Mouse (Mus musculus) right cerebral cortex, adult 18-20 months (tissue): ENCODE measurements at regions not wholly inside any gene's neighbourhood (a gene's known extent, or its start where the extent isn't known, plus 50 kb on each side); places are given as distances from the start of the nearest gene placed in this dataset.
A peak's percentile ranks its signal among the peaks of the same experiment; 100 is the strongest.

ENCODE experiments used
- DNase-seq: peaks from one replicate; pipeline ENCODE4 v3.0.0; 2022; ENCODE audit warnings: mixed read lengths

DNA sequence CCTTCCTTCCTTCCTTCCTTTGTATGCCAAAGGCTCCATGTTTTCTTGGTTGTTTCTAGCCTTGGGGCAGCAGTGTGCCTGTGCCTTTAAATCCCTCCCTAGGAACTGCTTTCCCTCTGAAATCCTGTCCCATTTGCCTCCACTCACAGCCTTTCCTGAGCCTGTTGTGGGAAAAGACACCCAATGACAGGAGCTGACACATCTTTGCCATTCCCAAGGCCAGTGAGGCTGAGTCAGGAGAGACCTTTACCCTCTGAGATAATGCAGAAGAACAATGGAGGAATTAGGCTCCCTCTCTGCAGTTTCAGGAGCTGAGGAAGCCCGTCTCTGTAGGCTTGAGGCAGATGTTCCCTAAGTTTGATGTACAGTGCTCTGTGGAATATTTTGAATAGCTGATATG, 480.2 kb downstream of the Rnf144b start:
- DNase-seq, result no peak

DNA sequence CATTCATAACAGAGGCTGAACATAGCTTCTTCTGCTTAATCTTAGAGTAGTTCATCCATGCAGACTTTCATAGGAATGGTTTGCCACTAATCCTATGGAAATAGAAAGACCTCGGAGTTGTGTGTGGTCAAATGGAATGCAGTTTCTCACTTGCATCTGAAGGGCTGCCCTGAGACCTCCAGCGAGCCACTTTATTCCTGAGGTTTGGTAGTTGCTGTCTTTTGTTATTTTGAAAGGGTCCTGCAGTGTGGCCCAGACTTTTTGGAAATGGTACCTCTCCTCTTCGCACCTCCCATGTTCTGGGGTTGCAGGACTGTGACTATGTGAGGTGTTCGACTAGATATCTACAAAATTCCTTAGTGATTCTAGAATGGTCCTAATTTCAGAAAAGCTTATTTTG, 489.0 kb downstream of the Rnf144b start:
- no peak for DNase-seq

DNA sequence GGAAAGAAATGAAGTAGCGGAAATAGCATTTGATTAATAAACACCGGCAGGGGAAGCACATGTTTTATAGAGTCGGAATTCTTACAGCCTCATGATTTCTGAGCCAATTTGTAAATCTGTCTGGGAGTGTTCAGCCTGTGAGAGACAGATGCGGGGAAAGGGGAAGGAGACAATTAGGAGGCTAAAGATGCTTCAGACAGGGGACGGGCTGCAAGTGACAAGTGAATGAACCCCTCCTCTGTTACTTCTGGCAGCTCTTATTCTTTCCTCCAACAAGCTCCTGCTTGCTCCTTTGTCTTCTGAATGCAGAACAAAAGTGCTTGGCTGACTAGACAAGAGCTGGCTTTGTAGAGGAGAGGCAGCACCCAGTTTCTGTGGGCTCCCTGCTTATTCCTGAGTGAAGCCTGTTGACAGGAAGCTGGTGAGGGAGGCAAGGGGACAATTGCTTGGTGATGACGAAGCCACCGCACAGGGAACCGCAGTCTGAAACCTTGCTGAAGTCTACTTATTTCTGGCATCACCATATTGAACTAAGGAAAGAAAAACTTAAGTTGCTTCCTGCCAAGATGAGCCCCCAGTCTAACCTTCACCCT, 514.2 kb downstream of the Rnf144b start:
- no peak for DNase-seq

DNA sequence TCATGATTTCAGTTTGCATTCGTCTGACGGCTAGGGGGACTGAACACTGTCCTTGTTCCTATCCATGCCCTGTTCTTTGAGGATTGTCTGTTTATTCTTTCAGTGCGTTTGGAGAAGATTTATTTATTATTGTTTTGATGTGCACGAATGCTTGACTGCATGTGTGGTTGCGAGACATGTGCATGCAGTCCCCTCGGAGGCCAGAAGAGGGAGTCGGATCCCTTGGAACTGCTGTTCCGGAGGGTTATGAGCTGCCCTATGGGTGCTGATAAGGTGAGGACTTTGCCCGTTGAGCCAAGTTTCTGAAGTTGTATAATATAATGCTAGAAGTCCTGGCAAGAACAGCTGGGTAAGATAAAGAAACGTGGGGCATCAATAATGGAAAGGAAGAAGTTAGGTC, 519.9 kb downstream of the Rnf144b start:
- DNase-seq, result no peak

DNA sequence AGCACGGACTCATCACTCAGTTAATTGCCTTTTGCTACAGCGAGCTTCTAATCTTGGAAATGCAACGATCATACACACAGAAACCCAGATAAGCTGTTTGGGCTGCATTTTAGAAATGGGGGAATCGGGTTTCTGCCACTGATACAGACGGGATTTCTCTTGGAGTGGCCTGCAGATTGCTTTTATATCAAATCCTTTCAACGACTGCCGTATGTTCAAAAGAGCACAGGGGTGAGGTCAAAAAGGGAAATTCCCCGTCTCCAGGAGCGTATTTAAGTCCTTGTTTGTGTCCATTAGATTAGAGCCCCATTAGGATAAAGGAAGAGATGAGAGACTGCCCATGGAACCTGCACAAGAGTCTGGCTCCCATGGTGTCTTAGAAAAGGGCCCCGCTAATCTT, 522.6 kb downstream of the Rnf144b start:
- DNase-seq, result no peak

DNA sequence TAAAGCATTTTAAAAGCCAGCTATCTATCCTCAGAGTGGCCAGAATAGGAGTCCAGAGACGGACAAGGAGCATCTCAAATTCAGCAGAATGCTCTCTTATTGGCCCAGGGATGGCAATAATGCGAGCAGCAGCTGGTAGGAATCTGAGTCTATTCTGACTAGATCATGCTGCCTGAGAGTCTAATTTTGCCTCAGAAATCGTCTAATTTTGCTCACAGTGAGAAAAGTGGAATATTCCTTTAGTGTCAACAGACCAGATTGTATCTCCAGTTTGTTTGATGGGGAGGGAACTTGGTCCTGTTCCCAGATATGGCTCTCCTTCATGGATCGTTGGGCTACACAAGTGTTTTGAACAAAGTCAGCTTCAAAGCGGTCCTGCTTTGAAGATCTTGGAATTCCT, 525.2 kb downstream of the Rnf144b start:
- DNase-seq, result peak; percentile 53

DNA sequence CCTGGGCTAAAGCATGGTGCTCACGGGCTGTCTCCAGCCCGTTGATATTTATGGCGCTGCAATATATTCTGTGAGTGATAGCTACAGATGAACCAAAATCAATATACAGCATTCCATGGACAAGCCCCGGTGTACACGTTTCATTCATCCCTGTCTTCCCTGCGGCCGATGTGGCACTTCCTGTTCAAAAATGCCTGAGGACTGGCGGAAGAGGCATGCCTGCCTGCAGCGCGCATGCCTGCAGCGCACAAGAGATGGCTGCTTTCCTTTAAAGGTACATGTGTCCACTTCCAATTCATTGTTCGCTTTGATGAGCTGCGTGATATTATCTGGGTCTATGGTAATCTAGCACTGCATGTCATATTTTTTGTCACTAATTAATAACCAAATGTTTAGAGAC, 527.6 kb downstream of the Rnf144b start:
- DNase-seq, result no peak

DNA sequence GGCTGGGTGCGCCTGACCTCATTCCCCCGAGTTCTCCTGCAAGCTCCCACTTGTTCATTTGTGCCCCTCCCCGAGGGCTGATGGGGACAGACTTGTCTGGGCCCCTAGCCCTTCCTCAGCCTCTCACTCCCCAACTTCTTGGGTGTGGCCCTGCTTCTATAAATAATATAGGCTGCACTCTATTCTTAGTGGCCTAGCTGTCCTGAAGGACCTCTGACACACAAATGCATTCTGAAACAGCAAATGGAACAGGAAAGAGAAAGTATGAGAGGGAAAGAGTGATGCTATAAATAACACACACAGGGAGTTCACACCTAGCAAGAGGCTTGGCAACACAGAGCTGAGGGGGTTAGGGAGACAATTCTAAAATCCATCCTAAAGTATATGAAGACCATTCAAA, 544.0 kb downstream of the Rnf144b start:
- no peak for DNase-seq

DNA sequence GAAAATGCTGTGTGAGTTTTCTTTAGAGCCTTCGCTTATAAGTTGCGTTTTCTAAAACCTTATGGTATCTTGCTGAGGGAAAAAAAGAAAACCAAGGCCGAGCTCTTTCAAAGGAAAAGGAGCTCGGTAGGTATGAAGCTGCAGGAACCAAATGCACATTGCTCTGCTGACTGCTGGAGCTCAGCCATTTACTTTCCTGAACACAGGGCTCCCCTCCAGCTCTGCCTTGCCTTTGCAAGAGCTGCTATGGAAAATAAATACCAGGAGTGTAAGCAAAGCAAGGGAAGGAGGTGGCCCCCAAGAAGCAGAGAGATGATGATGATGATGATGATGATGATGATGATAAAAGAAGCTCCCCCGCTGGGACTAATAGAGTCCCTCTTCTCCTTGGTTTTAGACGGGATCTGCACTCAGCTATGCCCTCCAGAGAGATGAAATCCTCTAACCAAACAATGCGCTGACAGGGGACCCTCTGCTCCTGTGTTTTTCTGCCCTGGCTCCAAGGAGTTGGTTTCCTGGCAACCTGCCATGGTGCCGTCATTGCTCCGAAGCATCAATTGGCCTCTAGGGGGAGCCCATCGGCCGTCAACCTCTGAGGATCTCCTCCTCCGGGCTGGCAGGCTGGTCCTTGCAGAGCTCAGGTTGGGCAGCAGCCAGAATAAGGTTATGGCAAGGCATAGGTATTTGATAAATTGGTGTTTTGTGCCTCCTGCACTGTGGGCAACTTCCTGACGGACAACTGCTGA, 544.7 kb downstream of the Rnf144b start:
- peak; percentile 88 for DNase-seq

DNA sequence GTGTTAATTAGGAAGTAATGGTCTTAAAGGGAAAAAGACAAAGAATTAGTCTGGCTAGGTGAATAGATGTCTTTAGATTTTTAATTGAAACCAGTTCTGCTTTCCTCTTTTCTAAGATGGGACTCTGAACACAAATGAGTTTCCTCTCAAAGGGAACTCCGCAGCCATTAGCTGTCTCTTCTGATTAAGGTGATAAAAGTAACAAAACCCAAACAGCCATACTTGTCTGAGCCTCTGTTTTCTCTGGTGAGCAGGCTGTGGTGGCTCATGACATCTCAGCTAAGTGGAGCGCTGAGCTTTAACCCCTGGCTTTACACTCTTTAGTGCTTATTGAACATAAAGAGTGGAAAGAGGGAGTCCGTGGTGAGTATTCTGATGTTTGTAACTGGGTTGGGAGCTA, 565.7 kb downstream of the Rnf144b start:
- no peak for DNase-seq

DNA sequence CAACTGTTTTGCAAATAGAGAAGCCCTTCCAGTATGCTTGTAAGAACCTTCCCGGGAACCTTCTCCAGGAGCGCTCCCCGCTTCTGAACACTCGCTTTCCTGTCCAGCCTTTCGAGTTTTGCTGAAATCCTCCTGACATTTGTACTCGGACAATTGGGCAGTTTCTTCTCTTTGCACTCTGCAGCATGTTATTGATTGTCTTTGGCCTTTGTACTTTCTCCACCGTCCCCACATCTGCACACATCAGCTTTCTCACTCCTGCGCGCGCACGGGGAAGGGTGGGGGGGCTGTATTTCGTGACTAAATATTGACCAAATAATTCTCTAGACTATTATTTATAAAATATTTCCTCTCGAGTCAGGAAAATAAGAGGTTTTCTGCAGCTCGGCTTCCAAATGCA, 567.2 kb upstream of the Id4 start:
- no peak for DNase-seq

DNA sequence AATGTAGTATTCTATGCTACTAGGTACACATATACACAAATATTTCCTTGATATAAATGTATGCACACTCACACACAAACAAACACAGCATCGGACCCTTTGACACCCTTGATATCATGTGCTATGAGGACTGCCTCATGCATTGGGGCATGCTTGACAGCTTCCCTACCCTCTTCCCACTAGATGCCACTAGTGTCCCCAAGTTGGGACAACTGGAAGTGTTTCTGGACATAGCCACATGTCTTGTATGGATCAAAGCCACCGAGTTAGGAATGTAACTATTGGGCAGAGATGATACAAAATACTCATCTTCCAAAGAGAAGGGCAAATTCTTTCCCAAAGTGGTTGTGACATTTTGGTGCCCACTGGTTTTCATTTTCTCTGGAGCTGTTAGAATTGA, 565.2 kb upstream of the Id4 start:
- DNase-seq, result no peak

DNA sequence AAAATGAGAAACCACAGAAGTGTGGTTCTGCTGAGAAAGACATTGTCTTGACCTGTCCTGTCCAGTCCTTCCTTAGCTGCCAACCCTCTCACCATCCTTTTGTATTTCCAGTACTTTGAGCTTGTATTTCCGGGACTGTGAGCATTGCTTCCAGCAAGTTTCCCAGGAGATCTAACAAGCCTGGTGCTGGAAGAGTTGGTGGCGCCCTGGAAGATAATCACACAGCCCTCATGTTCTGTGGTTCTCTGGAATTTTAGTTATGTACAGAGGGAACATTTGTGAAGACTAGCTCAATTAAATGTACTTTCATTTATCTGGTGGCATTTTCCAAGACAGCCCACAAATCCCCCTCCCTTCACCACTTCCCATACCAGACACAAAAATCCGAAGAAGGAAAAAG, 560.5 kb upstream of the Id4 start:
- DNase-seq, result peak; percentile 27

DNA sequence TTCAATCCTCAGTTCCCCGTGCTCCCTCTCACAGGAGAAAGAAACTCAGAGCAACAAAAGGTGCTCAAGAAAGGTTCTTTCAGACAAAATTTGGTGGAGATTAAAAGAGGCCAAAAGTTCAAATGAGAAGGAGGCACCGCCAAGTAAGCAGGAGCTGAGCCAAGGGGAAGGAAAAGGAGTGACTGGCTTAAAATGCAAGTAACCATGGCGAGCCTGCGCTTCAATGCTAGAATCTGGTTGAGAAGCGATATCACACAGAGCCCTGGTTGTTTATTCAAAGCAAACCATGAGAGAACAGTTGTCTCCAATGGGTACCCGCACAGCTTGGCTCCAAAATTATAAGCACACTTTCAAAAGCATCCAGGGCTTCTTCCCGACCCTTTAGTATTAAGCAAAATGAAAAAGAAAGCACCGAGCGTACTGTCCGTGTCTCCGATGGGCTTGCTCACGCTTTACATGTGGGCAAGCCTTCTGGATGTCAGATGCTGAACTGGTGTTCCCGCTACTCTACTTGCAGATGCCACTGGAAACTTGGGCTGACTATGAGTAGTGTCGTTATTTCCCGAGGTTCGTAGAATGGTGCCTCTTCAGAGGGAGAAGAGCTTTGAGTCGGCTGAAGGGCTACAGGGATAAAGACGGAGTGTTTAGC, 552.9 kb upstream of the Id4 start:
- DNase-seq, result peak; percentile 43

DNA sequence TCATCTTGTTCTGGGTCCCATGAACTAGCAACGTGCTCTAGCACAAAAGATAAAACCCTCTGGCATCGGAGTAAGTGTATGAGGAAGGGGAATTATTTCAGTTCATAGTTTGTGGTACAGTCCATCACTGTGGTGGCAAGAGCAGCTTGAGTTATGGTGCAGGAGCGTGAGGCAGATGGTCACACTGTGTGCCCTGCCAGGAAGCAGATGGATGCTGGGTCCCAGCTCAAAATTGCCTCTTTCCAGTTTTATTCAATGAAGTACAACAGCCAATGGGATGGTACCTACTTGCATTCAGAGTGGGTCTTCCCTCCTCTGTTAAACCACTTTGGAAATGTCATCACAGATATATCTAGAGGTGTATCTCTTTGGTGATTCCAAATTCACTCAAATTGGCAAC, 551.7 kb upstream of the Id4 start:
- DNase-seq, result no peak

DNA sequence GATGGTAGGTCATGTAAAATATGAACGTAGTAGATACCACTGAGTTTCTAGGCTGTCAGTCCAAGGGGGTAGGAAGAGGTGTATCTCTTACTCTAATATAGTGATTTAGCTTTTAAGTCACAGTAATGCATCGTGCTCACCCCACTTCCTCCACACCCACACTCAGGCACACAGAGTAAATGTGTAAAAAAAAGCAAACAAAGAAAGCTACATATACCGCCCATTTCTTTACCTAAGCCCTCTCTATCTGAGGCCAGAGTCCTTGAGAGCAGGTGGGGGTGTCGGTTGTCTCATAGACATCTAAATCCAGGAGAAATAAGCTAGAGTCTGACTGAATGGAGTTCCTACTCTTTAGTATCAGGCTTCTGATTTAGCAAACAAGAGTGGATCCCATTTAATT, 548.5 kb upstream of the Id4 start:
- DNase-seq, result no peak

DNA sequence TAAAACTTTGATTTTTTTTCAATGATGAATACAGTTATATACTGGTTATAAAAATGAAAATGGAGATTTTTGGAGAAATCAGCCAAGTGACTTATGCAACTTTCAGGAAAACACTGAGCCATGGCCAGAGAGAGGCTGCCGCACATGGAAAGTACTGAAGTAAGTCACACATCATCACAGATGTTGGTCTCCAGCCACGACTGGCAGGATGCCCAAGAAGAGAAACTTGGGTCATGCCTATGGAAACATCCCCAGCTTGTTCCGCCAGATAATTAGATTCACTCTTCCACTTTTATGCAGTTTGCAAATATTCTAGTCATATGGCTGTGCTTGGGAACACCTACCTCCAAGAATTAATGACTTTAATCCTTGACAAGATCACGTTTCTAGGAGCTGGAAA, 544.8 kb upstream of the Id4 start:
- no peak for DNase-seq

DNA sequence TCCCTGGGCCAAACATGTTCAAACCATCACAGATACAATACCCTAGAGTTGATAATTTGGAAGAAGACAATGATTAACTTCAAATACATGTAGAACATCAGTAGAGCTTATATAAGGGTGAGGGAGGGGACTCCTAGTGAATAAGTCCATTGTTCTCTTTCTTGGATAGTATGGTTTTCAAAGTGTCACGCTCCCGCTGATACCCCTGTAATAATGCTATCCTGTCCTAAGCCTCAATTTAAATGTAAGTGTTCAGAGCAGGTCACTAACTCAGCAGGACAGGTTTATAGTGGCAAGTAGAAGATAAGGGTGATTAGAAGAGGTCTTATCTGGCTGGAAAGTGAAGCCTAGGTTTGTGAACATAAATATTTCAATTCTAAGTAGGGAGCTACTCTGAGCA, 540.4 kb upstream of the Id4 start:
- no peak for DNase-seq

DNA sequence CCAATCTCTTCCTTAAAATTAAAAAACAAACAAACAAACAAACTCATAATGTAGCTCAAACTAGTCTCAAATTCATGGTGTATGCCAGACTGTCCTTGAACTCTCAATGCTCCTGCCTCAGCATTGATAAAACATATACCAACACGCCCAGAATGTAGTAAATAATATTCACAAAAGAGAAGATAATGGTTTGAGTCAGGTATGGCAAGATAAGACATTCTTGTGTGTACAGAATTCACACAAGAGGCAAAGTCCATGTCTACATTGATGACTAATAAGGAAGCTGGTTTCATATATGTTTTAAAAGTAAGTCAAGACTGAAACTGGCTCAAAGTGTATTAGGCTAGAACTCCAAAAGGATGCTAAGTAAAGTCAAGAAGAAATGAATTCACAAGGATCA, 526.6 kb upstream of the Id4 start:
- no peak for DNase-seq

DNA sequence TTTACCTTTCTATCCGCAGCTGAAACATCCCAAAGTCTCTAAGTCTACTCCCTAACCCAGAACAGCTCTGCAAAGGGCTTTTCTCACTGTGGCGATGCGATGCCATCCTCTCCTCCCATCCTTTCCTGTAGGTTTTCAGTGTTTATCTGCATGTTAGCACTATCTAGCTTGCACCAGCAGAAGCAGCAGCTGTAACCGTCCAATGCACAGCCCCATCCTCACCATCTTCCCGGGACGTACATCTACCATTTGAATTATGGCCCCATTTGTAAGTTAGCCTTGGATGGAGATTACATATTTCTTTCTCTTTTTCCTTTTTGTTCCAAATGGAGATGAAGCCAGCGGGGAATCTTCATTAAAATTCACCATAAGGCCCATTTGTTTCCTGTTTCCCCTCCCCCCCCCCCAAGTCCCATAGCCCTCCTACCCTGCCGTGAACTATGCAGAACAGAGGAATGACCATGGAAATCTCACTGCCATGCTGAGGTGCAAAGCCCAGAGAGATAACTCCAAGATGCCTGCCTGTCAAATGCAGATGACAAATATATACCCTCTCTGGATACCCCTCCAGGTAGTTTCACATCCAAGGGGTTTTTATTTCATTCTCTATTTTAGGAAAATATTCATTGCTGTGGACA, 525.5 kb upstream of the Id4 start:
- no peak for DNase-seq

DNA sequence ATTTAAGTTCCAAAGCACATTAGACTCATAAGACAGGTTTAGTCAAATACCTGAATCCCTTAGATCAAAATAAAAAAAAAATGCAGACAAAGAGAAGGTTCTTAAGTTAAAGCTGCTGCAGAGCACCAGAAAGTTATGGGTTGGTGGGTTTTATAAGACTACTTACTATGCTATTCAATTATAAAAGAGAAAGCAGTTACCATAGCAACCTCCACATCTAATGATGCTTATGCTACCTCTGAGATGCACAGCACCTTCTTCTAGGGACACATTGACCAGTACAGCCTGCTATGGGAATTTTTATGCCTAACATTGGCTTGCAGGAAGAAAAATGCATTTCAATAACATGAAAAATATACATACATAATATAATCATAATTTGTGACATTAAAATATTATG, 512.1 kb upstream of the Id4 start:
- no peak for DNase-seq

DNA sequence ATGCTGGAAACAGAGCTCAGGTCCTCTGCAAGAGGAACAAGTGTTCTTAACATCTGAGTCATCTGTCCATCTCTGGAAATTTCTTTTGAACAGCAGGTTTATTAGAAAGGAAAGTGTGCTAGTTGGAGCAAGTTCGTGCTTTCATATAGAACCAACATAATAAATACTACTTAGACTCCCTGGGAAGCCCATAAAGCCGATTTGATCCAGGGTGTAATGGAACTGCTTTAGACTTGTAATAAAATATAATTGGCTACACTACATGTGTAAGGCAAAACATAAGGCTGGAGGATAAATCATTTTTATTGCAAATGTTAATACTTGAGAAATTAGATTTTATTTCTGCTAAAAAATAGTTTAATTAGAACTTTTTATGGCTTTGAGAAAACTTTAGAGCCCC, 510.0 kb upstream of the Id4 start:
- DNase-seq, result no peak

DNA sequence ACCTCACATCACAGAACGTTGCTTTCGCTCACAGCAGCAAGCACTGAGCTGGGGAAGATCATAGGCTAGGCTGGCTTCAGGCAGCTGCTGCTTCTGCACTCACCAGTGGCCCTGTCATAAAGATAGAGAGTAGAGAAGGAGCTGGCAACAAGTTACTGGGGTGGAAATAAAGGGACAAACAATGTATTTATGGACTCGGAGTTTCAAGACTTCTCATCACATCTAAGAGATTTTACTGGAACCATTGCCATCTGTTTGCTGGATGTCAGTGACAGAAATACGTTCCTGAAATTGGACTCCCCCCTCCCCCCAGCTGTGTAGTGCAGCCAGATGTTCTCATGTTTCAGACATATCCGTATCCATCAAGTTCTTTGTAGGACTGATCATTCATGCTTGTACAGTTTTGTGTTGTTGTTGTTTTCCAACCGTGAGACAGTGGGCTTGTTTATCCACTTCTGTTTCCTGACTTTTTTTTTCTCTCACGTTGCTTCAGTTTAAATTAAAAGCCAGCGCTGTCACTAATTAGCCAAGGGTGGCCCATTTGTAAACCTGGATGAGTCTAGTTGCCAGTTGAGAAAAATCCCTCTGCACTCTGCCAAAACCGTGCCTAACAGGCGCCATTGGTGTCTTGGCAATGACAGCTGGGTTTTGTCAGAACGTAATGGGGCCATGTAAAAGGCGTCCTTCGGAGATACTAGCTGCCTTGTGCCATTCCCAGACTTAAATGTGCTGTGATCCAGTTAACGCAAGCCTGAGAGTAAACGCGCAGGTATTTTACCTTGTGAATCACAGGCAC, 496.0 kb upstream of the Id4 start:
- DNase-seq, result no peak
